Mouse (Mus musculus) heart, embryonic 11.5 days (tissue): ENCODE data around the gene Slc35f6. TPM values are rescaled to one million over a fixed set of nuclear protein-coding genes. Genes with fewer than 3 reads are reported as not detected.
A peak's percentile ranks its signal among the peaks of the same experiment; 100 is the strongest.
"Not testable (repeated sequence)": the region's sequence is repeated elsewhere in the genome, so short reads cannot be mapped to it uniquely, and the experiment has no call there.

ENCODE experiments used
- ATAC-seq: fragments of 200-750 bp; cut with Nextera tagmentation; replicated peaks from 2 replicates; pipeline ENCODE4 v1.8.0; 2017; ENCODE audit warnings: moderate library complexity; ENCODE audit not compliant: insufficient number of reproducible peaks, low FRiP score, low TSS enrichment
- H3K27ac ChIP-seq: fragments of 300-500 bp; sonication (generic); 2 replicates; pipeline ENCODE4 v1.5.1; 2014; ENCODE audit warnings: mild to moderate bottlenecking, low read depth, low read length
- H3K27me3 ChIP-seq: fragments of 300-500 bp; sonication (generic); 2 replicates; pipeline ENCODE4 v1.6.1; 2014; ENCODE audit warnings: mild to moderate bottlenecking, low read length, mixed read lengths; ENCODE audit not compliant: control insufficient read depth, insufficient read depth
- H3K36me3 ChIP-seq: fragments of 300-500 bp; sonication (generic); 2 replicates; pipeline ENCODE4 v1.6.1; 2014; ENCODE audit warnings: mild to moderate bottlenecking, low read length, moderate library complexity, mixed read lengths; ENCODE audit not compliant: control insufficient read depth, insufficient read depth
- H3K4me1 ChIP-seq: fragments of 300-500 bp; sonication (generic); 2 replicates; pipeline ENCODE4 v1.6.1; 2014; ENCODE audit warnings: low read length; ENCODE audit not compliant: control insufficient read depth, insufficient read depth
- H3K4me2 ChIP-seq: fragments of 300-500 bp; sonication (generic); 2 replicates; pipeline ENCODE4 v1.6.1; 2014; ENCODE audit warnings: mild to moderate bottlenecking, moderate library complexity
- H3K4me3 ChIP-seq: fragments of 300-500 bp; sonication (generic); 2 replicates; pipeline ENCODE4 v1.5.1; 2014; ENCODE audit warnings: low read depth, low read length
- H3K9ac ChIP-seq: fragments of 300-500 bp; sonication (generic); 2 replicates; pipeline ENCODE4 v1.6.1; 2014; ENCODE audit warnings: mild to moderate bottlenecking, low read depth, low read length, moderate library complexity
- H3K9me3 ChIP-seq: fragments of 300-500 bp; sonication (generic); replicated peaks from 2 replicates; pipeline ENCODE4 v1.6.1; 2016; ENCODE audit warnings: low read length; ENCODE audit not compliant: control insufficient read depth
- WGBS: fragments of 180-500 bp; shearing (Covaris S2); extraction: QIAGEN DNeasy Blood & Tissue Kit; methylation state at CpG from one replicate; pipeline ENCODE4 v1.1.7; 2014; ENCODE audit not compliant: insufficient replicate concordance; 5-methylcytosine and 5-hydroxymethylcytosine counted together
- polyA plus RNA-seq: library from polyadenylated mRNA; unstranded; fragments of >200 nt; fragmentation: Nextera tagmentation; extraction: Ambion mirVana; gene quantifications from 2 replicates; pipeline ENCODE4 v1.2.1, GENCODE M21; 2014

Gene Slc35f6
- polyA plus RNA-seq, 1 experiment from 2014 or later: 22.9 TPM

DNA sequence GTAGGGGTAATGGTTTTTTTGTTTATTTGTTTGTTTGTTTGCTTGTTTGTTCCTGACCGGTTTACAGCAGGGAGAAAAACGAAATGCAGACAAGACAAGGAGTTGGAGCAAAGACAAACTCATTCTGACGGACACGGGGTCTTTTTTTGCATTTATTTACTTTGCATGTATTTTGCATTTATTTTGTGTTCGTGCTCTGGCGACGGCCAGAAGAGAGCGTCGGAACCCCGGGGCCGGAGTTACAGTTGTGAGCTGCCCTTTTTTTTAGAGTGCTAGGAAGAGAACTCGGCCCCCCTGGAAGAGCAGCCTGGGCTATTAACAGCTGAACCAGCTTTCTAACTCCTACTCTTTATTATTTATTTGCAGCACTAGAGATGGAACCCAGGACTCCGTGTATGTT lies 19.5 kb downstream of the Slc35f6 start:
- Histone ChIP-seq H3K9ac (peak overlapping the region; percentile 82), H3K36me3 (peaks cover 12% of the 10 kb centered on the region; the same call in 1 of the 2 replicates), H3K4me1 (peaks cover 16% of the 10 kb centered on the region), H3K4me3 (peak overlapping the region; percentile 84), H3K4me2 (peak overlapping the region; percentile 64), H3K27ac (peak overlapping the region; percentile 73), H3K27me3 (no peaks in the 10 kb centered on the region), H3K9me3 (no peaks in the 10 kb centered on the region)
- no peak for ATAC-seq
- WGBS: 0% methylated on average over 13 of the region's 13 CpGs

DNA sequence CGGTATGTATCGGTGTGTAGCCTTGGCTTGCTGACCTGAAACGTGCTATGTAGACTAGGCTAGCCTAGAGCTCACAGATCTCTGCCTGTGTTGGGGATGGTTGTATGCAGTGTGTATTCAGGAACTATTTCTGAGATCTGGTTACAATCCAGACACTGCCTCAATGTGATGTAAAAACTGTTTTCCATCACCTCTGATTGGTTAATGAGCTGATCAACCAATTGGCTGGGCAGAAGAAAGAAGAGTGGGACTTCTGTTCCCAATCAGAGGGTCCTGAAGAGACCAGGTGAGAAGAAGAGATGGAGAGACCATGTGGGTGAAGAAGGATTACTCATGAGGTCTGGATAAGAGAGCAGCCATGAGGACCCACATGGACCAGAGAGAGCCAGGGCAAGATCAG lies 20.0 kb downstream of the Slc35f6 start:
- no peak overlapping the region for H3K27ac ChIP-seq

DNA sequence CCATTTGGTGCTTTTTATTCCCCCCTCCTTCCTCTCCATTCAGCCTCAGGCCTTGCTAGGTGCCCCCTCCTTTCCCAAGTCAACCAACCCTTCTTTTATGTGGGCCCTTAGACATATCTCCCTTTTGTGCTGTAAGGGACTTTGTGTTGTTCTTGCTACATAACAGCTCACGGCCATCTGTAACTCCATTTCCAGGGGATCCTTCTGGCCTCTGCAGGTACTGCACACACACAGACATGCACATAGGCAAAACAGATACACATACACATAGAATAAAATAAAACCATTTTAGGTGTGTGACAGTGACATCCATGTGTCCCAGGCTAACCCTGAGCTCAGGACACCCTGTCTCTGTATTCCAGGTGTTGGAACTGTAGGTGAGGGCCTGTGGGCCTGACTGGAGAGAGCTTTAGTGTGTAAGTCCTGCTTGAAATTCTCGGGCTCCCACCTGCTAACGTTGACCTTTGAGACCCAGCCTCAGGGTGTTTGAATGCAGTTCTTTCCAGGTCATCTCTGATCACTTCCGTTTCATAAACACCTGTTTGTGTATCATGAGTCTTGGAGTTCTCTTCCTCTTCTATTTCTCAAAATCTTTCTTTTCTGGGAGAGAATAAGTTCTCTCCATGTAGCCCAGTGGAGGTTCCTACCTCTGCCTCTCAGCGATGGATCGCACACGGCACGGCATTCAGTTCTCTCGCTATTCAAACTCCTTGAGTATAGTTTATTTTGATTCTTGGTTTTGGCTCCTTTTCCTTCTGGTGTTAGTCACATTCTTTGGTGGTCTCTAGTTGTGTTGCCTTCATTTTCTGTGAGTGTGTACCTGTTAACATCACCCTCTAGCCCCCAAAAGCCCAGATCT lies 21.1 kb downstream of the Slc35f6 start:
- Histone ChIP-seq H3K4me2 (peak overlapping the region; percentile 64), H3K27ac (no peak overlapping the region), H3K9me3 (no peaks in the 10 kb centered on the region), H3K9ac (peak overlapping the region; percentile 22; the same call in 1 of the 2 replicates), H3K36me3 (peaks cover 25% of the 10 kb centered on the region), H3K4me1 (peaks cover 16% of the 10 kb centered on the region), H3K27me3 (no peaks in the 10 kb centered on the region), H3K4me3 (peak overlapping the region; percentile 84; the same call in 1 of the 2 replicates)
- WGBS: 94% methylated on average over 9 of the region's 9 CpGs
- ATAC-seq: no peak

More for the DNA sequence above, 20.0 kb downstream of the Slc35f6 start:
- 11% methylated on average over 3 of the region's 3 CpGs for WGBS
- Histone ChIP-seq H3K4me2 (peak overlapping the region; percentile 64), H3K4me1 (peaks cover 16% of the 10 kb centered on the region), H3K9ac (peak overlapping the region; percentile 82), H3K4me3 (peak overlapping the region; percentile 84), H3K36me3 (peaks cover 15% of the 10 kb centered on the region), H3K9me3 (no peaks in the 10 kb centered on the region), H3K27me3 (no peaks in the 10 kb centered on the region)
- no peak for ATAC-seq

DNA sequence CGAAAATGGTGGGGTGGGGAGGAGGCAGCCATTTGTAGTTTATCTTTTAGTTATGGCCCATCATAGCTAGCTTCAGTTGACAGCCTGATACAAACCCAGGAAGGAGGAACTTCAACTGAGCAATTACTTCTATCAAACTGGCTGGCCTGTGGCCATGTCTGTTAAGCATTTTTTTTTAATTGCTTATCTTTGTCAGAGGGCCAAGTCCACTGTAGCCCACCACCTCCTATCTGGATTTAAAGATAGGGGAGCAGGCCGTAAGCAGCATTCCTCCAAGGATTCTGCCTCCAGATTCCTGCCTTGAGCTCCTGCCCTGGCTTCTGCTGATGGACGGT lies 21.7 kb downstream of the Slc35f6 start:
- Histone ChIP-seq H3K9ac (no peak overlapping the region), H3K4me3 (no peak overlapping the region), H3K4me2 (no peak overlapping the region), H3K9me3 (no peaks in the 10 kb centered on the region), H3K4me1 (peaks cover 16% of the 10 kb centered on the region), H3K36me3 (peaks cover 30% of the 10 kb centered on the region), H3K27me3 (no peaks in the 10 kb centered on the region), H3K27ac (no peak overlapping the region)
- WGBS: 65% methylated on average over 3 of the region's 3 CpGs
- no peak for ATAC-seq

DNA sequence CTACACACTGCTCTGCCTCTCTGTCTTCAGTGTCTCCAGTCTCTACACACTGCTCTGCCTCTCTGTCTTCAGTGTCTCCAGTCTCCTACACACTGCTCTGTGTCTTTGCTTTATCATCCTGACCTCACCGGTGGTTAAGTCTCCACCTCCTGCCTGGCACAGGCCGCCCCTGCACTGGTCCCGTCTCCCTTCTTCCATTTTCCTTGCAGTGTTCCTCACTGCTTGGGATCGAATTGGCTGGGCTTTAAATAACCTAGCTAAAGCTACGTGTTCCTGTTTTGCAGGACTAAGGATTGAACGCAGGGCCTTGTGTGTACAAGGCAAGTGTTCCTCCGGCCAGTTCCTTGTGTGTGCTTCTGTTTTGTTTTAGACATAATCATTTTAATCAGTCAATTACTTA lies 22.4 kb downstream of the Slc35f6 start:
- no peak overlapping the region for H3K4me2 ChIP-seq
- 78% methylated on average over 7 of the region's 7 CpGs for WGBS
- H3K4me1 ChIP-seq: peaks cover 16% of the 10 kb centered on the region
- peaks cover 30% of the 10 kb centered on the region for H3K36me3 ChIP-seq
- ATAC-seq: no peak
- H3K27ac ChIP-seq: no peak overlapping the region
- H3K27me3 ChIP-seq: no peaks in the 10 kb centered on the region
- H3K9ac ChIP-seq: no peak overlapping the region
- no peak overlapping the region for H3K4me3 ChIP-seq
- H3K9me3 ChIP-seq: no peaks in the 10 kb centered on the region

DNA sequence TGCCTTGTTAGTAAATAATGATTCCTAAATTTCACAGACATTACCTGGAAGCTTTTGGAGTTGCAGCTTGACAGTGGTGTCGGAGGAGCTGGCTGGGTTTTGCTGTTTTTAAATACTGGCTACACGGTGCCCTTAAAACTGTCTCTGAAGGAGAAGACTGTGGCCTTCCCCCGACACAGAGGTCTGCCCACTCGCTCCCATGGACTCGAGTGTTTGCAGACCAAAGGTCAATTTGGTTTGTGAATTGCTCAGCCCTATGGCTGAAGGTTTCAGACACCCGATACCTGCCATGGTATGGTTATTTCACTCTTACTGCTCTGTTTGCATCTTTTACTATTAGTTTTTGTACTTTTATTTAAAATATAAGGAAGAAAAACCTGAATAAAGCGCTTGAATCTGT lies 26.3 kb downstream of the Slc35f6 start:
- 83% methylated on average over 7 of the region's 7 CpGs for WGBS
- Histone ChIP-seq H3K27me3 (no peaks in the 10 kb centered on the region), H3K9ac (no peak overlapping the region), H3K4me3 (no peak overlapping the region), H3K4me1 (peaks cover 2% of the 10 kb centered on the region), H3K36me3 (peaks cover 38% of the 10 kb centered on the region), H3K27ac (no peak overlapping the region), H3K4me2 (no peak overlapping the region), H3K9me3 (no peaks in the 10 kb centered on the region)
- no peak for ATAC-seq

DNA sequence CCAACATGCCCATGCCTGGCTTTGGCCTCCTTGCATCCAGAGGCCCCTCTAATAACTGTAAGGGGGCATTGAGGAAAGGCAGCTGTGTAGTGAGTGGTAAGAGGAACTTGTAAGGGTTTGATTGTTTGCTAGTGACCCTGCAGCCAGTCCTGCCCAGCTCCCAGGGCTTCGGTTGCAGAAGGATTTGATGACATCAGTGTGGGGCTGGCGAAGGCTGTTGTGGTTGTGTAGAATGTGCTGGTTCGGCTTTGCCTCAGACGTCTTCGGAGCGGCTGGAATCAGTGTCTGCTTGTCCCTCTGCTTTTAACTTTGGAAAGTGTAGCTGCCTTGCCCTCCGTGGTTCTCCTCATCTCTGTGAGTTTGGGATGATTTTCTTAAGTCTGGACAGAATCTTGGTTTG lies 29.1 kb downstream of the Slc35f6 start:
- Histone ChIP-seq H3K4me1 (no peaks in the 10 kb centered on the region), H3K9me3 (no peaks in the 10 kb centered on the region), H3K9ac (no peak overlapping the region; the same call in 1 of the 2 replicates), H3K27ac (no peak overlapping the region), H3K36me3 (peaks cover 33% of the 10 kb centered on the region), H3K4me3 (no peak overlapping the region), H3K4me2 (no peak overlapping the region), H3K27me3 (no peaks in the 10 kb centered on the region)
- no peak for ATAC-seq
- 80% methylated on average over 7 of the region's 7 CpGs for WGBS

DNA sequence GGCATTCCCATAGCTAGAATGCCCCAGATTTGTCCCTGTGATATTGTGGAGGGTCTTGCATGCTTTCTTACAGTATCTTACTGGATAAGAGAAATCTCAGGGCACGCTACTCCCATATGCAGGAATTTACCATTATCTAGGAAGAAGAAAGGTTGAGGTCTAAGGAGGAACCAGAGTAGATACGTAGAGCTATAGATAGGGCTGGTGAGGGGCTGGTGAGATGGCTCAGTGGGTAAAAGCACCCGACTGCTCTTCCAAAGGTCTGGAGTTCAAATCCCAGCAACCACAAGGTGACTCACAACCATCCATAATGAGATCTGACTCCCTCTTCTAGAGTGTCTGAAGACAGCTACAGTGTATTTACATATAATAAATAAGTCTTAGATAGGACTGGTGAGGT lies 30.3 kb downstream of the Slc35f6 start:
- H3K9ac ChIP-seq, H3K4me3 ChIP-seq, H3K4me1 ChIP-seq, H3K27ac ChIP-seq, H3K27me3 ChIP-seq, ATAC-seq, H3K4me2 ChIP-seq, H3K9me3 ChIP-seq: not testable (repeated sequence)
- peaks cover 26% of the 10 kb centered on the region for H3K36me3 ChIP-seq
- WGBS: 79% methylated on average over 3 of the region's 3 CpGs
